Mouse (Mus musculus) CH12.LX (cell line): ENCODE data around the gene Muc4.

Experiments
- CTCF ChIP-seq, 2 experiments: IDR thresholded peaks in 1 of 2; conservative IDR thresholded peaks in 1 of 2; 2 replicates each; pipeline ENCODE4 v1.5.1; 2011 to 2012; ENCODE audit warnings: low read depth in 2 of 2, low read length in 2 of 2, improper control_type of control experiment in 1 of 2, inconsistent platforms in 1 of 2, mild to moderate bottlenecking in 1 of 2, moderate library complexity in 1 of 2
- ETS1 ChIP-seq: conservative IDR thresholded peaks from 2 replicates; pipeline ENCODE4 v1.6.1; 2012; ENCODE audit warnings: low read depth, mild to moderate bottlenecking, inconsistent platforms, low read length, improper control_type of control experiment, moderate library complexity
- KAT2A ChIP-seq: IDR thresholded peaks from 2 replicates; pipeline ENCODE4 v1.6.1; 2012; ENCODE audit warnings: low read length, improper control_type of control experiment, inconsistent platforms; ENCODE audit not compliant: insufficient replicate concordance
- POLR2A ChIP-seq: IDR thresholded peaks from 2 replicates; pipeline ENCODE4 v1.6.1; 2011; ENCODE audit warnings: low read depth, mild to moderate bottlenecking, improper control_type of control experiment, low read length
- UBTF ChIP-seq: IDR thresholded peaks from 2 replicates; pipeline ENCODE4 v1.6.1; 2012; ENCODE audit warnings: low read depth, mild to moderate bottlenecking, inconsistent platforms, low read length, improper control_type of control experiment, moderate library complexity

DNA sequence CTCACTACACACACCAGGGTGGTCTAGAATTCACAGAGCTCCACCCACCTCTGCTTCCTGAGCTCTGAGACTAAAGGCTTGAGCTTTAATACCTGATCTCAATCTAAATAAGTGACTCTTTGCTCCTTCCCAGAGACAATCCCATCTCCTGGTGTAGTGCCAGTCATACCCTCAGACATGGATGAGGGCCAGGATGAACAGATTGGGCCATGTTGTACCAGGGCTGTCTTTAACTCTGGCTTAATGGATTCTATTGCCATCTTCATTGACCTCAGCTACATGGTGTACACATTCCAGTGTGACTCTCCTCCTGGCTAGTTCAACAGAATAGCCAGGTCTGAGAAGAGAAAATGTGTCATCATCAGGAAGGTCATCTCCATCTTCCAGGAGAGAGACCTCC, 9.2 kb upstream of the Muc4 start:
- TF ChIP-seq KAT2A: no peak
- no peak for TF ChIP-seq UBTF
- no peak for TF ChIP-seq CTCF (conservative IDR thresholded peaks at IDR 0.05 in 1 of 2, IDR thresholded peaks at IDR 0.05 in 1 of 2; ENCODE audit: low read depth in 2 of 2, low read length in 2 of 2)
- TF ChIP-seq POLR2A: no peak
- no peak for TF ChIP-seq ETS1
